Mouse (Mus musculus): Measurements from ENCODE around the gene Ppp2r3c.
"Not testable (repeated sequence)": the region's sequence is repeated elsewhere in the genome, so short reads cannot be mapped to it uniquely, and the experiment has no call there.

Gene Ppp2r3c

GRCm38 (mm10) chr12:55302485-55303441 is at the start of gene Ppp2r3c:
Ppp2r3c (minus strand) TSS chr12:55302998.
- DNase-seq (ENCODE audit: low read depth, low spot score): peak; percentile 98

- DNase-seq (ENCODE audit: low read depth, low spot score): peak; percentile 40
Measured at GRCm38 (mm10) chr12:55344583-55344982, 41.8 kb upstream of the Ppp2r3c start.

- peak; percentile 34 for DNase-seq (ENCODE audit: low read depth, low spot score)
Measured at GRCm38 (mm10) chr12:55343998-55344397, 41.2 kb upstream of the Ppp2r3c start.

GRCm38 (mm10) chr12:55343045-55343444 is 40.2 kb upstream of the Ppp2r3c start:
- DNase-seq (ENCODE audit: low read depth, low spot score): not testable (repeated sequence)

GRCm38 (mm10) chr12:55338490-55338889 is 35.7 kb upstream of the Ppp2r3c start:
- not testable (repeated sequence) for DNase-seq (ENCODE audit: low read depth, low spot score)

- DNase-seq (ENCODE audit: low read depth, low spot score): peak; percentile 29
Measured at GRCm38 (mm10) chr12:55333662-55334061, 30.9 kb upstream of the Ppp2r3c start.

- DNase-seq (ENCODE audit: low read depth, low spot score): no peak
Measured at GRCm38 (mm10) chr12:55329351-55329750, 26.6 kb upstream of the Ppp2r3c start.

GRCm38 (mm10) chr12:55328784-55329183 is 26.0 kb upstream of the Ppp2r3c start:
- DNase-seq (ENCODE audit: low read depth, low spot score): no peak

- no peak for DNase-seq (ENCODE audit: low read depth, low spot score)
Measured at GRCm38 (mm10) chr12:55325702-55326101, 22.9 kb upstream of the Ppp2r3c start.

- peak; percentile 58 for DNase-seq (ENCODE audit: low read depth, low spot score)
Measured at GRCm38 (mm10) chr12:55321642-55322291, 19.0 kb upstream of the Ppp2r3c start.

GRCm38 (mm10) chr12:55315192-55315591 is 12.4 kb upstream of the Ppp2r3c start:
- DNase-seq (ENCODE audit: low read depth, low spot score): peak; percentile 94

- DNase-seq (ENCODE audit: low read depth, low spot score): peak; percentile 46
Measured at GRCm38 (mm10) chr12:55313901-55314300, 11.1 kb upstream of the Ppp2r3c start.

GRCm38 (mm10) chr12:55311841-55312240 is 9.0 kb upstream of the Ppp2r3c start:
- DNase-seq (ENCODE audit: low read depth, low spot score): peak; percentile 60

- no peak for DNase-seq (ENCODE audit: low read depth, low spot score)
Measured at GRCm38 (mm10) chr12:55309501-55309900, 6.7 kb upstream of the Ppp2r3c start.

GRCm38 (mm10) chr12:55308731-55309130 is 5.9 kb upstream of the Ppp2r3c start:
- no peak for DNase-seq (ENCODE audit: low read depth, low spot score)

GRCm38 (mm10) chr12:55307566-55307965 is 4.8 kb upstream of the Ppp2r3c start:
- DNase-seq (ENCODE audit: low read depth, low spot score): no peak

- peak; percentile 72 for DNase-seq (ENCODE audit: low read depth, low spot score)
Measured at GRCm38 (mm10) chr12:55306371-55306770, 3.6 kb upstream of the Ppp2r3c start.

- peak; percentile 31 for DNase-seq (ENCODE audit: low read depth, low spot score)
Measured at GRCm38 (mm10) chr12:55301472-55302300, 1.1 kb downstream of the Ppp2r3c start.

GRCm38 (mm10) chr12:55300820-55301351 is 1.9 kb downstream of the Ppp2r3c start:
- no peak for DNase-seq (ENCODE audit: low read depth, low spot score)

GRCm38 (mm10) chr12:55299336-55299735 is 3.5 kb downstream of the Ppp2r3c start, which contains the start of gene 1110008L16Rik:
1110008L16Rik (plus strand) TSS chr12:55299577.
- no peak for DNase-seq (ENCODE audit: low read depth, low spot score)

- DNase-seq (ENCODE audit: low read depth, low spot score): no peak
Measured at GRCm38 (mm10) chr12:55298112-55298511, 4.7 kb downstream of the Ppp2r3c start.

Measured in R1 (cell line).